Mouse (Mus musculus) heart, postnatal 0 days (tissue): ENCODE data around the gene Nop2.

Experiments
- CTCF ChIP-seq: IDR thresholded peaks from 2 replicates; pipeline ENCODE4 v1.5.1; 2016; ENCODE audit warnings: antibody characterized with exemption, control low read depth, low read depth
- EP300 ChIP-seq: IDR thresholded peaks from 2 replicates; pipeline ENCODE4 v1.6.1; 2016; ENCODE audit warnings: antibody characterized with exemption, low read depth

DNA sequence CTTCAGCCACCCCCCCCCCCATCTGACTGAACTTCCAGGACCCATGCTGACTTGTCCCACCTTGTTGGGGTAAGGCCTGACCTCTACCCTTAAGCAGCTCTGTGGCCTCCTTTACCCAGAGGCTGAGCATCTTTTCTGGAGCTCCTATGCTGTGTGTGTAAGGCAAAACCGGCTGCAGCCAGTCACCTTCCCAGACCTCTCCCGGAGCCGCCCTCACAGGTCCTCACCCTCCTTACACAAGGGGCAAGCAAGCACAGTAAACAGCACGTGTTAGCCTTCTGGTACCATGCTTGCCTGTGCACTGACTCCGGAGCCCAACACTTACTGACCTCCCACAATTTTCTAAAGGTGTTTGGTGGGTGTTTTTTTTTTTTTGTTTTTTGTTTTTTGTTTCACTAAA, 43.8 kb downstream of the Nop2 start:
- TF ChIP-seq CTCF (no peak), EP300 (no peak)
